Mouse (Mus musculus): ENCODE results near the gene Prrt3. TPM values are rescaled to one million over a fixed set of nuclear protein-coding genes. Genes with fewer than 3 reads are reported as not detected.

Prrt3 gene
- polyA plus RNA-seq (2014; fragmentation: Nextera tagmentation; extraction: Ambion mirVana), result 0.91 and 0.94 TPM in 2 replicates

DNA sequence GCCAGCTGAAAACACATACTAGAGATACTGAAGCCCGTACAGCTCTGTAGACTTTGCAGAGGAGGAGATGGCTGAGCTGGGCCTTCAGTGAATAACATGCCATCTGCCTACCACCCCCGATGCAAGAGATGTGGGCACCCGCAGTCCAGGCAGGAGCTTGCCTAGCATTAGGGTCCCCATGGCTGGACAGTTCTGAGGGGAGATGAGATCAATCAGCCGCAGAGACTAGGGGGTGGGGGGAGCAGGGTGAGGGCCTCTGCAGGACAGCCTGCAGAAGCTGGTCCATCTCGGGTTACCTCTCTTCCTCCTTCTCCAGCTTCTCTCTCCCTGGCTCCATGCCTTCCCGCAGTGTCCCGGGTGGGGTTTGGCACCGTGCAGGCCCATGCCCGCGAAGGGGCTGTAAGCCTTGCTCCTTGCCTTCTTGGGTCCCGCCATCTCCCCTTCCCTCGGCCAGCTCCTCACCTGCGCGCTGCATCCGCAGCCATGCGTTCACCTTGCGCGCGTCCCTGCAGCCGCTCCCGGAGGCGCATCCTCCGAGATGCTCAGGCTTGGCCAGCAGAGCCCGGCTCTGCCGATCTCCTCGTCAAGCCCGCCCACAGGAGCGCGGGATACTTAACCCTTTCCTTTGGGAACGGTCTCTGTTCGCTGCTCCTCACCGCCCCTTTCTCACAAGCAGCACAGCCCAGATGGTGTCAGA lies at the start of gene Prrt3:
Gene Prrt3, minus strand, starts transcription at position 544 of the 697 bp plus-strand sequence.
- no peak within 1 kb of the TSS for H3K27ac ChIP-seq (ENCODE audit: low read depth, low read length)
- WGBS, result 4% methylated on average over 32 of the region's 32 CpGs

DNA sequence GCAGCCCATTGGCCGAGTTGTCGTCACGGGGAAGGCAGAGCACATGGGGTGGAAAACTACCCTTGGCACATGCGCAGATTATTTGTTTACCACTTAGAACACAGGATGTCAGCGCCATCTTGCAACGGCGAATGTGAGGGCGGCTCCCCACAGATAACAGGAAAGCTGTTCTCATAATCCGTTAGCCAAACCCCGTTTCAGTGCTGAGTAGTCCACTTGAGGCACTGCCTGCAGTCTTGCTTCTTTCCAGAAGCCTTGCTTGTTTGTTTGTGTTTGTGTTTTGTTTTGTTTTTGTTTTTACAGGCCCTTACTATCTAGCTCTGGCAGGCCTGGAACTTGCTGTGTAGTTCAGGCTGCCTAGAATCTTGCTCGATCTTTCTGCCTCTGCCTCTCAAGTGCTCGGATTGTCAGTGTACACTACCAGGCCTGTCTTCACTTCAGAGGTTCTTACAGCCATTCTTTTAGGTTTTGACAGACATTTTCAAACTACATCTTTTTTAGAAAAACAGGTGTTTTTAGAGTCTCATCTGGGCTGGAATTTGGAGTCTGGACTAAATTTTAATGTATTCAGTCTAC lies 42.3 kb upstream of the Prrt3 start:
- Histone ChIP-seq H3K4me2 (ENCODE audit: low read depth) (no peak overlapping the region), H3K27me3 (ENCODE audit: control insufficient read depth, insufficient read depth, low read length) (no peaks in the 10 kb centered on the region), H3K4me3 (ENCODE audit: low read depth, low read length) (no peak overlapping the region), H3K36me3 (ENCODE audit: control insufficient read depth, insufficient read depth, low read length) (no peaks in the 10 kb centered on the region), H3K9ac (ENCODE audit: low read length) (no peak overlapping the region), H3K4me1 (ENCODE audit: control insufficient read depth, insufficient read depth, low read length) (no peaks in the 10 kb centered on the region), H3K27ac (ENCODE audit: low read depth, low read length) (no peak overlapping the region), H3K9me3 (ENCODE audit: control insufficient read depth, low read length) (no peaks in the 10 kb centered on the region)
- 91% methylated on average over 9 of the region's 12 CpGs for WGBS
- no peak for ATAC-seq (ENCODE audit: insufficient read depth, low FRiP score, low TSS enrichment)
- DNase-seq (ENCODE audit: low spot score), result no peak

More for the DNA sequence above, at the start of gene Prrt3:
- Histone ChIP-seq H3K4me1 (ENCODE audit: control insufficient read depth, insufficient read depth, low read length) (no peaks in the 10 kb centered on the region), H3K9me3 (ENCODE audit: control insufficient read depth, low read length) (no peaks in the 10 kb centered on the region), H3K27me3 (ENCODE audit: control insufficient read depth, insufficient read depth, low read length) (peaks cover 10% of the 10 kb centered on the region), H3K4me3 (ENCODE audit: low read depth, low read length) (peak within 1 kb of the TSS; percentile 40), H3K36me3 (ENCODE audit: control insufficient read depth, insufficient read depth, low read length) (no peaks in the 10 kb centered on the region), H3K9ac (ENCODE audit: low read length) (peak within 1 kb of the TSS; percentile 54), H3K4me2 (ENCODE audit: low read depth) (peak within 1 kb of the TSS; percentile 60)
- DNase-seq (ENCODE audit: low spot score) (peak; percentile 61), ATAC-seq (ENCODE audit: insufficient read depth, low FRiP score, low TSS enrichment) (peak; percentile 63)

DNA sequence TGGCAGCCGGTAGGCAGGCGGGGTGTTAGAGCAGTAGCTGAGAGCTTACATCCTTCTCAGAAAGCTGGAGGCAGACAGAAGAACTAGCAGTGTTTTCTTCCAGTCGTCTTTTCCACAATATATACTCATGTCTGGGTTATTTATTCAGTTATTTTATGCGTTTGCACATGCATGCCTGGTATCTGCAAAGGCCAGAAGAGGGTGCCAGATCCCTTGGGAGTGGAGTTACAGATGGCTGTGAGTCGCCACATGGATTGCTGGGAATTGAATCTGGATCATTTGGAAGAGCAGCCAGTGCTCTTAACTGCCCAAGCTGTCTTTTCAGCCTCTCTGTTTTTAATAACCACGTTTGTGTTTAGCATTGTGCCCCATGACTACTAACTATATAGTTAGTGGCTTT lies 39.9 kb upstream of the Prrt3 start:
- 85% methylated on average over 6 of the region's 6 CpGs for WGBS
- Histone ChIP-seq H3K36me3 (ENCODE audit: control insufficient read depth, insufficient read depth, low read length) (no peaks in the 10 kb centered on the region), H3K27me3 (ENCODE audit: control insufficient read depth, insufficient read depth, low read length) (no peaks in the 10 kb centered on the region), H3K4me1 (ENCODE audit: control insufficient read depth, insufficient read depth, low read length) (no peaks in the 10 kb centered on the region), H3K4me3 (ENCODE audit: low read depth, low read length) (no peak overlapping the region), H3K27ac (ENCODE audit: low read depth, low read length) (no peak overlapping the region), H3K9me3 (ENCODE audit: control insufficient read depth, low read length) (no peaks in the 10 kb centered on the region), H3K9ac (ENCODE audit: low read length) (no peak overlapping the region), H3K4me2 (ENCODE audit: low read depth) (no peak overlapping the region)
- DNase-seq (ENCODE audit: low spot score) (no peak), ATAC-seq (ENCODE audit: insufficient read depth, low FRiP score, low TSS enrichment) (no peak)

DNA sequence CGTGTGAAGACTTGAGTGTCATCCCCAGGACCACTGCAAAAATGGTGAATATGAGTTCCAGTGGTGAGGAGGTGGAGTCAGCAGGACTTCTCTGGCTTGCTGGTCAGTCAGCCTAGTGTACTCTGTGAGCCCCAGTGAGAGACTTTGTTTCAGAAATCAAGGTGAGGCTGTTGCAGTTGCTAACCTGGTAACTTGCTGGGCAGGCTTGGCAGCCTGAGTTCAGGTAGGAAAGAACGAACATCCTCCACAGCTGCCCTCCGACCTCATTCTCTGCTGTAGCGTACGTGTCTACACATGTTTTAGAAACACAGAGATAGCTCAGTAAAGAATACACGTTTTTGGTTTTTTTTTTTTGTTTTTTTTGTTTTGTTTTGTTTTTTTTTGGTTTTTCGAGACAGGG lies 33.2 kb upstream of the Prrt3 start:
- Histone ChIP-seq H3K4me1 (ENCODE audit: control insufficient read depth, insufficient read depth, low read length) (peaks cover 9% of the 10 kb centered on the region), H3K4me2 (ENCODE audit: low read depth) (no peak overlapping the region), H3K9ac (ENCODE audit: low read length) (no peak overlapping the region), H3K36me3 (ENCODE audit: control insufficient read depth, insufficient read depth, low read length) (no peaks in the 10 kb centered on the region), H3K27ac (ENCODE audit: low read depth, low read length) (no peak overlapping the region), H3K27me3 (ENCODE audit: control insufficient read depth, insufficient read depth, low read length) (no peaks in the 10 kb centered on the region), H3K9me3 (ENCODE audit: control insufficient read depth, low read length) (no peaks in the 10 kb centered on the region), H3K4me3 (ENCODE audit: low read depth, low read length) (no peak overlapping the region)
- 89% methylated on average over 7 of the region's 7 CpGs for WGBS
- no peak for ATAC-seq (ENCODE audit: insufficient read depth, low FRiP score, low TSS enrichment)
- DNase-seq (ENCODE audit: low spot score), result no peak

GRCm38 (mm10) chr6:113531840-113532404 lies 30.2 kb upstream of the Prrt3 start:
- peak overlapping the region; percentile 90 for H3K4me3 ChIP-seq (ENCODE audit: low read depth, low read length)
- peak overlapping the region; percentile 88 for H3K9ac ChIP-seq (ENCODE audit: low read length)
- no peak for ATAC-seq (ENCODE audit: insufficient read depth, low FRiP score, low TSS enrichment)
- 10% methylated on average over 7 of the region's 7 CpGs for WGBS
- no peak overlapping the region for H3K27ac ChIP-seq (ENCODE audit: low read depth, low read length)
- DNase-seq (ENCODE audit: low spot score), result no peak
- H3K4me1 ChIP-seq (ENCODE audit: control insufficient read depth, insufficient read depth, low read length), result peaks cover 9% of the 10 kb centered on the region
- no peaks in the 10 kb centered on the region for H3K9me3 ChIP-seq (ENCODE audit: control insufficient read depth, low read length)
- H3K36me3 ChIP-seq (ENCODE audit: control insufficient read depth, insufficient read depth, low read length), result no peaks in the 10 kb centered on the region
- H3K27me3 ChIP-seq (ENCODE audit: control insufficient read depth, insufficient read depth, low read length), result no peaks in the 10 kb centered on the region
- peak overlapping the region; percentile 59 for H3K4me2 ChIP-seq (ENCODE audit: low read depth)

DNA sequence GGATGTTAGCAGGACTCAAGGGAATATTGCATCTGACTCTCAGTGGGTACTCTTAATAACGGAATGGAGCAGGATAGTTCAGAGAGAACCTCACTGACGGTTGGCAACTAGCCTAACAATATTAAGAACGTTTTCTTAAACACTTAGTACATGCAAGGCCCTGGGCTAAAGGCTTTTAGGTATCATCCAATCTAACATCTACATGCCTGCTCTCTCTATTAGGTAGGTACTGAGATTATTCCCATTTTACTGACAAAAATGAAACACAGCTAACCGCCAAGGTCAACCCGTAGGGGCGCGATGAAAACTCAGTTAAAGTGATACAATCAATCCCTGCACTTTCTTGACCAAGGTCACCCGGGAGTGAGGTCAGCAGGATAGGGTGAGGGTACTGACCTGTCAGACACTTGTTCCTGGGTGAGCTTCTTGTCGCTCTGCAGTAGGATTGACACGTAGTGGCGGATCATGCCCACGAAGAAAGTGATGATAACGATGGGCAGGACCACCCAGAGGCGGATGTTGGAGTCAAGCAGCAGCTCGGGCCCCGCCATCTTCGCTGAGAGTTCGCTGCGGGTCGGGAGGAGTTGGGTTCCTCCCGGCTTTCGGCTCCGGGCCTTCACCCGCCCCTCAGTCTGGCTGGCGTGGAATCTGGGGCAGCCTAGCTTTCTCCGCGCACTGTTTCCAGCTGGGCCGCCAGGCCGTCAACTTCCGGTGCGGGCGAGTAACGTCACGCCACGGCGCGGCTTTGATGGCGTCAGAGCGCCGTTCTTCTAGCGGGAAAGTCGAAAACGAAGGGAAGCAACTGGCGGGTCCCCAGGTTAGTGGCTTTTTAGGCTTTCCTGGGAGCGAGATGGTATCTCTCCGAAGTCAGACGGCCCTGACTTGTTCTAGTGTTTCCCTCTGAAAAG lies 29.5 kb upstream of the Prrt3 start, which contains the start of the genes Emc3 and Fancd2:
Gene Emc3, minus strand, starts transcription at position 721 of the 908 bp plus-strand sequence.
Gene Fancd2, plus strand, starts transcription at position 751 of the 908 bp plus-strand sequence.
- Histone ChIP-seq H3K27ac (ENCODE audit: low read depth, low read length) (peak within 1 kb of the TSS; percentile 49; the same call in 1 of the 2 replicates), H3K4me2 (ENCODE audit: low read depth) (peak within 1 kb of the TSS; percentile 59), H3K36me3 (ENCODE audit: control insufficient read depth, insufficient read depth, low read length) (no peaks in the 10 kb centered on the region), H3K4me3 (ENCODE audit: low read depth, low read length) (peak within 1 kb of the TSS; percentile 90), H3K27me3 (ENCODE audit: control insufficient read depth, insufficient read depth, low read length) (no peaks in the 10 kb centered on the region), H3K4me1 (ENCODE audit: control insufficient read depth, insufficient read depth, low read length) (peaks cover 9% of the 10 kb centered on the region), H3K9me3 (ENCODE audit: control insufficient read depth, low read length) (no peaks in the 10 kb centered on the region), H3K9ac (ENCODE audit: low read length) (peak within 1 kb of the TSS; percentile 88)
- 1% methylated on average over 47 of the region's 47 CpGs for WGBS
- DNase-seq (ENCODE audit: low spot score) (peak; percentile 96), ATAC-seq (ENCODE audit: insufficient read depth, low FRiP score, low TSS enrichment) (peak; percentile 81)

- Histone ChIP-seq H3K9me3 (ENCODE audit: control insufficient read depth, low read length) (no peaks in the 10 kb centered on the region), H3K27ac (ENCODE audit: low read depth, low read length) (no peak overlapping the region), H3K4me2 (ENCODE audit: low read depth) (no peak overlapping the region), H3K36me3 (ENCODE audit: control insufficient read depth, insufficient read depth, low read length) (peaks cover 5% of the 10 kb centered on the region; the same call in 1 of the 2 replicates), H3K27me3 (ENCODE audit: control insufficient read depth, insufficient read depth, low read length) (no peaks in the 10 kb centered on the region), H3K9ac (ENCODE audit: low read length) (no peak overlapping the region), H3K4me3 (ENCODE audit: low read depth, low read length) (no peak overlapping the region), H3K4me1 (ENCODE audit: control insufficient read depth, insufficient read depth, low read length) (no peaks in the 10 kb centered on the region)
- ATAC-seq (ENCODE audit: insufficient read depth, low FRiP score, low TSS enrichment) (no peak), DNase-seq (ENCODE audit: low spot score) (no peak)
- WGBS, result 88% methylated on average over 8 of the region's 8 CpGs
These were observed 21.7 kb upstream of the Prrt3 start for GRCm38 (mm10) chr6:113523420-113523819.

DNA sequence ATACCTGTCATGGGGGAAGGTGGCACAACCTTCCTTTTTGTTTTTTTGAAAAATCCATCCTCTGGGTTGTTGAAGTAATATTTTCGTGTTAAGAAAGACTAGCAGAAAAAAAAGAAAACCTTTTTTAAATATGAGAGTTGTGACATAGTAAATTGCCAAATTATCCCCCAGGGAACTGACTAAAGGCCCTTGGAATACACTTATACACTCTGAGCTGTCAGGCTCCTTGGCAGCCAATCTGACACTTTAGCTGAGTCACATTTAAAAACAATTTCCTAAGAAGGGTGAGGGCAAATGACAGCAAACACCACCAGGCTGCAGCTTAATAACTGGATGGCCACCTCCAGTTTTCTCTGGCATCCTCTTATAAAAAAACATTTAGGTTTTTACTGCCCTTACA lies 20.6 kb upstream of the Prrt3 start:
- Histone ChIP-seq H3K9me3 (ENCODE audit: control insufficient read depth, low read length) (no peaks in the 10 kb centered on the region), H3K27ac (ENCODE audit: low read depth, low read length) (no peak overlapping the region), H3K4me2 (ENCODE audit: low read depth) (no peak overlapping the region), H3K4me3 (ENCODE audit: low read depth, low read length) (no peak overlapping the region), H3K36me3 (ENCODE audit: control insufficient read depth, insufficient read depth, low read length) (peaks cover 11% of the 10 kb centered on the region), H3K9ac (ENCODE audit: low read length) (no peak overlapping the region), H3K4me1 (ENCODE audit: control insufficient read depth, insufficient read depth, low read length) (no peaks in the 10 kb centered on the region), H3K27me3 (ENCODE audit: control insufficient read depth, insufficient read depth, low read length) (no peaks in the 10 kb centered on the region)
- 84% methylated on average over 1 of the region's 1 CpGs for WGBS
- ATAC-seq (ENCODE audit: insufficient read depth, low FRiP score, low TSS enrichment) (no peak), DNase-seq (ENCODE audit: low spot score) (no peak)

All from neural tube, embryonic 11.5 days (tissue).